Comparison of ENCODE assay signal across 11 mouse cellular contexts in the genomic region with DNA sequence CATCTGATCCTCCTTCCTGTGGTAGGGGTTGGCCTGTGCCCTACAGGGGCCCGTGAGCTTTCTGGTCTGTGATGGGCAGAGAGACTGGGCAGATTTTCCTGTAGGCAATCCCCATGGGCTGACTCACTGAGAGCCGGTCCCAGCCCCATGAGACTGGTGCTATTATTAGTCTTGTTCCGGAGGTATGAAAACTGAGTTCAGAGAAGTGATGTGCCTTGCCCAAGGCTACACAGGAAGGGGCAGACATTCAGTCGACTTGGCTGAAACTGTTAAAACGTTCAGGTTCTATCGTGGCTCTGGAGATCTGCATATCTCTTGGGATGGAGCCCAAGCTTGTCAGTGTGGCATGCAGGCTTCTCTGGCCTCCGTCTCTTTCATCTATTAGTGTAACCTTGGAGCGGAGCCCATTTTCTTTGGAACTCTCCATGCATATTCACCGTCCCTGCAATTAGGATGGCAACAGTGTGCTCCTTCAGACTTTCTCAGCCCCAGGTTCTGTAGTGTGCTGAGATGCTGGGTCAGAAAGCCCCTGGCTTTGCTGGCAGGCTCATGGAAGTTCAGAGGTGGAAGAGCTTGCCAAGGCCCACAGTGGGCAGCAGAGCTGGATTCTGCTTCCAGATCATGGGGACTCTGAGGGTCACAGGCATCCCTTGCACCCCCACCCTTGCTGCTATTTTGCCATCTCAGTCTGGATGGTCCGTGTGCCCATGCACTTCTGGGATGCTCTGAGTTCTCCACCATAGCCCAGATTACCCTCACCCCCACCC. TPM values are rescaled to one million over a fixed set of nuclear protein-coding genes. Genes with fewer than 3 reads are reported as not detected.
A peak's percentile ranks its signal among the peaks of the same experiment; 100 is the strongest.
DNase-seq lines count a peak whose midpoint lies in the region; ATAC-seq and TF ChIP-seq lines count a peak whose summit lies in the region.
"Had no signal": no experiment of that assay in that cellular context is flagged by ENCODE, and none has a peak within 500 bp of the region (broad histone marks: within the 10 kb centered on the region; RNA-seq: fewer than 3 reads in every experiment).

No protein-coding gene starts in this region.

- no peak for TF ChIP-seq CTCF in brain, embryonic 14.5 days (IDR thresholded peaks at IDR 0.05; ENCODE audit: borderline replicate concordance, extremely low read depth, insufficient read depth, insufficient read length)
- TF ChIP-seq CTCF in thymus, adult 2 months (IDR thresholded peaks at IDR 0.05; ENCODE audit: borderline replicate concordance, control insufficient read depth, extremely low read depth, insufficient read depth, low read length, poor library complexity): no peak

- no peak for TF ChIP-seq POLR2A in brain, embryonic 14.5 days (IDR thresholded peaks at IDR 0.05; ENCODE audit: borderline replicate concordance, extremely low read depth, insufficient read depth, insufficient read length, poor library complexity, severe bottlenecking)
- TF ChIP-seq POLR2A in thymus, adult 2 months (IDR thresholded peaks at IDR 0.05; ENCODE audit: control insufficient read depth, extremely low read depth, insufficient read depth, low read length, poor library complexity): no peak

- peak overlapping the region; percentile 30 for H3K27ac ChIP-seq in heart, embryonic 12.5 days (ENCODE audit: poor library complexity, severe bottlenecking)
- no peak overlapping the region for H3K27ac ChIP-seq in thymus, adult 2 months (ENCODE audit: control insufficient read depth, insufficient read depth, low read length)
- H3K27ac ChIP-seq: neural tube, embryonic 13.5 days had no signal

- peak; percentile 55; the same call in 1 of the 2 replicates for ATAC-seq in heart, embryonic 12.5 days (ENCODE audit: insufficient number of reproducible peaks, low FRiP score)

- no peaks in the 10 kb centered on the region for H3K9me3 ChIP-seq in heart, embryonic 12.5 days (replicated peaks)
- H3K9me3 ChIP-seq: neural tube, embryonic 13.5 days had no signal

- no peaks in the 10 kb centered on the region for H3K36me3 ChIP-seq in heart, embryonic 12.5 days
- H3K36me3 ChIP-seq in thymus, adult 2 months (ENCODE audit: control insufficient read depth, insufficient read depth, low read length): no peaks in the 10 kb centered on the region
- H3K36me3 ChIP-seq: neural tube, embryonic 13.5 days had no signal

- H3K9ac ChIP-seq in heart, embryonic 12.5 days: no peak overlapping the region
- H3K9ac ChIP-seq: neural tube, embryonic 13.5 days had no signal

- no peak overlapping the region for H3K4me3 ChIP-seq in heart, embryonic 12.5 days
- no peak overlapping the region for H3K4me3 ChIP-seq in thymus, adult 2 months (ENCODE audit: control insufficient read depth, insufficient read depth, low read length)
- H3K4me3 ChIP-seq: neural tube, embryonic 13.5 days had no signal

- 0 out of 2 replicates have a peak overlapping the region, but pooled peaks have one; percentile 10 for H3K4me2 ChIP-seq in heart, embryonic 12.5 days
- H3K4me2 ChIP-seq: neural tube, embryonic 13.5 days had no signal

- H3K4me1 ChIP-seq in heart, embryonic 12.5 days (replicated peaks): peaks cover 24% of the 10 kb centered on the region
- no peaks in the 10 kb centered on the region for H3K4me1 ChIP-seq in thymus, adult 2 months (replicated peaks; ENCODE audit: control insufficient read depth, insufficient read depth, low read length)

- DNase-seq in gastrocnemius, adult 18-20 months (ENCODE audit: low spot score): peak; percentile 63
- DNase-seq in gastrocnemius, postnatal 10 days: no peak
- DNase-seq in 3T3-L1 (ENCODE audit: low read depth, low spot score): peak; percentile 92
- peak; percentile 65 for DNase-seq in brain, embryonic 14.5 days (ENCODE audit: low read depth)
- no peak for DNase-seq in right cerebral cortex, adult 2 months (ENCODE audit: low spot score in 2 of 2)
- DNase-seq in thymus, adult 2 months: no peak
- DNase-seq in kidney, adult 8-10 months: no peak
- DNase-seq: kidney, postnatal 36 days; lung, postnatal 36 days had no signal

- 27% methylated on average over 10 of the region's 10 CpGs for WGBS in heart, embryonic 12.5 days
- 86% methylated on average over 10 of the region's 10 CpGs for WGBS in thymus, adult 2 months

- no peaks in the 10 kb centered on the region for H3K27me3 ChIP-seq in heart, embryonic 12.5 days (replicated peaks)
- H3K27me3 ChIP-seq in thymus, adult 2 months (ENCODE audit: control insufficient read depth, insufficient read depth, low read length): no peaks in the 10 kb centered on the region
- H3K27me3 ChIP-seq: neural tube, embryonic 13.5 days had no signal

RNA-seq across cellular contexts. Expression of a gene that starts 37.5 kb away (rescaled TPM):
- total RNA-seq in gastrocnemius, adult 18-20 months (2021): 10 to 100 TPM; 48.6 to 67.1 TPM
- 10 to 100 TPM; 21.6 to 33.9 TPM for total RNA-seq in gastrocnemius, postnatal 10 days (2021)
- polyA plus RNA-seq in brain, embryonic 14.5 days (2012; rRNA removed): 4.4 and 7.3 TPM in 2 replicates
- polyA plus RNA-seq in heart, embryonic 12.5 days (2016; fragmentation: Nextera tagmentation; extraction: Ambion mirVana): 3.8 and 4.3 TPM in 2 replicates
- polyA plus RNA-seq in thymus, adult 2 months (2012; rRNA removed): 0.51 and 1.8 TPM in 2 replicates

Comparison
In these comparisons a context has a peak if more than half of its experiments do, and no peak if none do; other contexts are left out.
1. DNase-seq: peak in gastrocnemius, adult 18-20 months (single experiment), 3T3-L1 (single experiment) and brain, embryonic 14.5 days (single experiment); none in gastrocnemius, postnatal 10 days (single experiment), right cerebral cortex, adult 2 months (0 of 2), thymus, adult 2 months (single experiment) and kidney, adult 8-10 months (0 of 2).